Mouse (Mus musculus): ENCODE results near the gene Hist1h4b.
"Not testable (repeated sequence)": the region's sequence is repeated elsewhere in the genome, so short reads cannot be mapped to it uniquely, and the experiment has no call there.

The Hist1h4b gene

GRCm38 (mm10) chr13:23757211-23757773 is 479 bp downstream of the Hist1h4b start:
- DNase-seq (ENCODE audit: low spot score) = no peak

GRCm38 (mm10) chr13:23757921-23758320 is 1.1 kb downstream of the Hist1h4b start:
- DNase-seq (ENCODE audit: low spot score) = no peak

GRCm38 (mm10) chr13:23759251-23759771 is 2.5 kb downstream of the Hist1h4b start:
- DNase-seq (ENCODE audit: low spot score) = no peak

GRCm38 (mm10) chr13:23759916-23760239 is 3.1 kb downstream of the Hist1h4b start:
- no peak for DNase-seq (ENCODE audit: low spot score)

- no peak for DNase-seq (ENCODE audit: low spot score)
Observed at GRCm38 (mm10) chr13:23760240-23760971, 3.6 kb downstream of the Hist1h4b start.

- peak; percentile 96 for DNase-seq (ENCODE audit: low spot score)
Observed at GRCm38 (mm10) chr13:23760972-23761864, 4.4 kb downstream of the Hist1h4b start, which contains the start of gene Hist1h4a. Gene Hist1h4a, minus strand, starts transcription at chr13:23761230.

GRCm38 (mm10) chr13:23761871-23762821 is 5.3 kb downstream of the Hist1h4b start, which contains the start of gene Hist1h3a:
Gene Hist1h3a, minus strand, starts transcription at chr13:23762386.
- DNase-seq (ENCODE audit: low spot score) = not testable (repeated sequence)

- DNase-seq (ENCODE audit: low spot score) = no peak
Observed at GRCm38 (mm10) chr13:23763242-23763585, 6.4 kb downstream of the Hist1h4b start.

- no peak for DNase-seq (ENCODE audit: low spot score)
Observed at GRCm38 (mm10) chr13:23763586-23764323, 6.9 kb downstream of the Hist1h4b start, which contains the start of gene Hist1h1a. Gene Hist1h1a, plus strand, starts transcription at chr13:23763666.

GRCm38 (mm10) chr13:23764324-23765171 is 7.7 kb downstream of the Hist1h4b start:
- no peak for DNase-seq (ENCODE audit: low spot score)

- DNase-seq (ENCODE audit: low spot score) = no peak
Observed at GRCm38 (mm10) chr13:23765172-23765513, 8.3 kb downstream of the Hist1h4b start.

GRCm38 (mm10) chr13:23766772-23767171 is 10.0 kb downstream of the Hist1h4b start:
- DNase-seq (ENCODE audit: low spot score) = no peak

GRCm38 (mm10) chr13:23768834-23769397 is 12.1 kb downstream of the Hist1h4b start:
- no peak for DNase-seq (ENCODE audit: low spot score)

- DNase-seq (ENCODE audit: low spot score) = not testable (repeated sequence)
Observed at GRCm38 (mm10) chr13:23769613-23770012, 12.8 kb downstream of the Hist1h4b start, which contains the start of gene Trim38. Gene Trim38, plus strand, starts transcription at chr13:23769913.

- DNase-seq (ENCODE audit: low spot score) = no peak
Observed at GRCm38 (mm10) chr13:23772561-23773313, 15.9 kb downstream of the Hist1h4b start.

GRCm38 (mm10) chr13:23778339-23778738 is 21.5 kb downstream of the Hist1h4b start:
- DNase-seq (ENCODE audit: low spot score) = no peak

GRCm38 (mm10) chr13:23779025-23779424 is 22.2 kb downstream of the Hist1h4b start:
- no peak for DNase-seq (ENCODE audit: low spot score)

- peak; percentile 19 for DNase-seq (ENCODE audit: low spot score)
Observed at GRCm38 (mm10) chr13:23792520-23792919, 35.7 kb downstream of the Hist1h4b start.

GRCm38 (mm10) chr13:23799405-23799804 is 42.6 kb downstream of the Hist1h4b start:
- no peak for DNase-seq (ENCODE audit: low spot score)

Data from left cerebral cortex, adult 11 months (tissue).